Mouse (Mus musculus) myocyte (in vitro differentiated cells): Measurements from ENCODE around the gene Rhod. TPM values are rescaled to one million over a fixed set of nuclear protein-coding genes. Genes with fewer than 3 reads are reported as not detected.

Experiments
- H3K27me3 ChIP-seq: one replicate; pipeline ENCODE4 v1.6.1; 2011; ENCODE audit not compliant: control insufficient read depth, insufficient read depth, insufficient read length
- H3K36me3 ChIP-seq: one replicate; pipeline ENCODE4 v1.6.1; 2011; ENCODE audit not compliant: control insufficient read depth, insufficient read depth
- H3K4me2 ChIP-seq: one replicate; pipeline ENCODE4 v1.6.1; 2011; ENCODE audit warnings: low read depth, control low read depth
- H3K4me3 ChIP-seq: one replicate; pipeline ENCODE4 v1.5.1; 2011; ENCODE audit warnings: mild to moderate bottlenecking, control low read depth, moderate library complexity
- H3K79me2 ChIP-seq: one replicate; pipeline ENCODE4 v1.6.1; 2011; ENCODE audit not compliant: control insufficient read depth, insufficient read depth
- H3ac ChIP-seq: one replicate; pipeline ENCODE4 v1.6.1; 2011; ENCODE audit not compliant: control insufficient read depth, insufficient read length
- CEBPB ChIP-seq: IDR thresholded peaks from 2 replicates; pipeline ENCODE4 v1.6.1; 2011; ENCODE audit warnings: mild to moderate bottlenecking, moderate library complexity; ENCODE audit not compliant: poor library complexity, insufficient read depth, severe bottlenecking
- E2F4 ChIP-seq: IDR thresholded peaks from one replicate; pipeline ENCODE4 v1.6.1; 2011; ENCODE audit warnings: mild to moderate bottlenecking, control low read depth, moderate library complexity; ENCODE audit not compliant: insufficient read depth
- MAX ChIP-seq: IDR thresholded peaks from one replicate; pipeline ENCODE4 v1.6.1; 2011; ENCODE audit warnings: low read depth, mild to moderate bottlenecking, control low read depth
- MYOD1 ChIP-seq, 3 experiments: IDR thresholded peaks; one replicate each; pipeline ENCODE4 v1.6.1; 2011; ENCODE audit warnings: control low read depth in 2 of 3, low read depth in 2 of 3, mild to moderate bottlenecking in 2 of 3, moderate library complexity in 1 of 3; ENCODE audit not compliant: insufficient read length in 2 of 3, control insufficient read depth in 1 of 3
- MYOG ChIP-seq, 3 experiments: IDR thresholded peaks; one replicate each; pipeline ENCODE4 v1.6.1; 2011; ENCODE audit warnings: control low read depth in 2 of 3, low read depth in 2 of 3, mild to moderate bottlenecking in 2 of 3; ENCODE audit not compliant: insufficient read length in 2 of 3, control insufficient read depth in 1 of 3, insufficient read depth in 1 of 3
- POLR2A ChIP-seq: IDR thresholded peaks from one replicate; pipeline ENCODE4 v1.6.1; 2011; ENCODE audit warnings: low read depth, mild to moderate bottlenecking, control low read depth, moderate library complexity; ENCODE audit not compliant: insufficient read length
- POLR2AphosphoS2 ChIP-seq: IDR thresholded peaks from one replicate; pipeline ENCODE4 v1.6.1; 2011; ENCODE audit warnings: low read depth, control low read depth; ENCODE audit not compliant: insufficient read length
- REST ChIP-seq: IDR thresholded peaks from one replicate; pipeline ENCODE4 v1.6.1; 2011; ENCODE audit warnings: mild to moderate bottlenecking, control low read depth, moderate library complexity; ENCODE audit not compliant: insufficient read depth, insufficient read length
- SRF ChIP-seq: IDR thresholded peaks from one replicate; pipeline ENCODE4 v1.6.1; 2011; ENCODE audit warnings: low read depth; ENCODE audit not compliant: control insufficient read depth, insufficient read length
- TCF12 ChIP-seq: IDR thresholded peaks from one replicate; pipeline ENCODE4 v1.6.1; 2011; ENCODE audit warnings: mild to moderate bottlenecking, control low read depth; ENCODE audit not compliant: poor library complexity, insufficient read depth, severe bottlenecking
- TCF3 ChIP-seq: IDR thresholded peaks from one replicate; pipeline ENCODE4 v1.6.1; 2011; ENCODE audit warnings: low read depth, control low read depth; ENCODE audit not compliant: insufficient read length
- USF1 ChIP-seq: IDR thresholded peaks from one replicate; pipeline ENCODE4 v1.6.1; 2011; ENCODE audit warnings: low read depth, mild to moderate bottlenecking, control low read depth, moderate library complexity
- polyA plus RNA-seq: library from polyadenylated mRNA; unstranded; fragments of >200 nt; fragmentation: generic; extraction: Trizol; gene quantifications from one replicate; pipeline ENCODE4 v1.2.1, GENCODE M21; 2012; ENCODE audit warnings: missing spikeins

Gene Rhod
- polyA plus RNA-seq, 1 experiment = 51.1 TPM

- no peak overlapping the region for H3K4me3 ChIP-seq
- H3K4me2 ChIP-seq = no peak overlapping the region
- H3K79me2 ChIP-seq = no peaks in the 10 kb centered on the region
- TF ChIP-seq REST = no peak
- no peak for TF ChIP-seq USF1
- no peak overlapping the region for H3ac ChIP-seq
- no peaks in the 10 kb centered on the region for H3K36me3 ChIP-seq
- H3K27me3 ChIP-seq = no peaks in the 10 kb centered on the region
Measured at GRCm38 (mm10) chr19:4417183-4417582, 22.0 kb downstream of the Rhod start.

DNA sequence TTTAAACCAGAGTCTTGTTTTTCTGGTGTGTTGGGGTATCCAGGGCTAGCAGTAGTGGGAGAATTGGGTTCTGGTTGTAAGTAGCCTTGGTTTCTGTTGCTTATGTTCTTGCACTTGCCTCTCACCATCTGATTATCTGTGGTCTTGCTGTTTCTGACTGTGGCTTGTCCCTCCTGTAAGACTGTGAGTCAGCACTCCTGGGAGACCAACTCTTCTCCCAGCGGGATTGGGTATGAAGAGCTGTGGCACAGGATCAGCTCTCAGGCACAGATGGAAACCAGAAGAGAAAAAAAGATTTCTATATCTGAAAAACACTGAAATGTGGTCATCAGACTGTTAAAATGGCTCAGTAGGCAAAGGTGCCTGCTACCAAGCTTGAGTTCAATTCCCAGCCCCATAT lies 24.6 kb downstream of the Rhod start:
- Histone ChIP-seq H3ac (no peak overlapping the region), H3K4me3 (no peak overlapping the region), H3K36me3 (no peaks in the 10 kb centered on the region), H3K27me3 (no peaks in the 10 kb centered on the region), H3K79me2 (no peaks in the 10 kb centered on the region), H3K4me2 (peak overlapping the region; percentile 21)
- no peak for TF ChIP-seq CEBPB
- no peak for TF ChIP-seq POLR2A
- TF ChIP-seq TCF12 = no peak
- no peak for TF ChIP-seq MYOD1 (IDR thresholded peaks at IDR 0.05; ENCODE audit: control insufficient read depth in 1 of 3, insufficient read length in 2 of 3, low read depth in 2 of 3)
- TF ChIP-seq USF1 = no peak

- Histone ChIP-seq H3K79me2 (no peaks in the 10 kb centered on the region), H3ac (no peak overlapping the region), H3K4me2 (no peak overlapping the region), H3K4me3 (no peak overlapping the region), H3K27me3 (no peaks in the 10 kb centered on the region), H3K36me3 (no peaks in the 10 kb centered on the region)
- no peak for TF ChIP-seq SRF
- TF ChIP-seq POLR2A = no peak
- TF ChIP-seq REST = no peak
- TF ChIP-seq CEBPB = no peak
- no peak for TF ChIP-seq MYOD1 (IDR thresholded peaks at IDR 0.05; ENCODE audit: control insufficient read depth in 1 of 3, insufficient read length in 2 of 3, low read depth in 2 of 3)
- no peak for TF ChIP-seq TCF3
- TF ChIP-seq MYOG (IDR thresholded peaks at IDR 0.05; ENCODE audit: control insufficient read depth in 1 of 3, insufficient read depth in 1 of 3, insufficient read length in 2 of 3, low read depth in 2 of 3) = no peak
- TF ChIP-seq MAX = no peak
- TF ChIP-seq TCF12 = no peak
- no peak for TF ChIP-seq POLR2AphosphoS2
- no peak for TF ChIP-seq USF1
- no peak for TF ChIP-seq E2F4
Measured at GRCm38 (mm10) chr19:4409062-4409461, 30.2 kb downstream of the Rhod start.

- TF ChIP-seq MYOG (IDR thresholded peaks at IDR 0.05; ENCODE audit: control insufficient read depth in 1 of 3, insufficient read depth in 1 of 3, insufficient read length in 2 of 3, low read depth in 2 of 3) = no peak
- TF ChIP-seq SRF = no peak
- TF ChIP-seq POLR2A = no peak
- no peak for TF ChIP-seq MAX
- no peak for TF ChIP-seq POLR2AphosphoS2
- TF ChIP-seq CEBPB = no peak
- no peak for TF ChIP-seq USF1
- TF ChIP-seq MYOD1 (IDR thresholded peaks at IDR 0.05; ENCODE audit: control insufficient read depth in 1 of 3, insufficient read length in 2 of 3, low read depth in 2 of 3) = no peak
- no peak overlapping the region for H3K4me3 ChIP-seq
- H3K27me3 ChIP-seq = no peaks in the 10 kb centered on the region
- H3K79me2 ChIP-seq = no peaks in the 10 kb centered on the region
- H3K4me2 ChIP-seq = no peak overlapping the region
- H3ac ChIP-seq = no peak overlapping the region
- H3K36me3 ChIP-seq = no peaks in the 10 kb centered on the region
Measured at GRCm38 (mm10) chr19:4404840-4405239, 34.4 kb downstream of the Rhod start.

GRCm38 (mm10) chr19:4398959-4399358 lies 40.3 kb downstream of the Rhod start:
- Histone ChIP-seq H3K4me2 (no peak overlapping the region), H3K36me3 (no peaks in the 10 kb centered on the region), H3ac (no peak overlapping the region), H3K27me3 (no peaks in the 10 kb centered on the region), H3K79me2 (peaks cover 26% of the 10 kb centered on the region), H3K4me3 (no peak overlapping the region)
- TF ChIP-seq POLR2A (no peak), MAX (no peak), E2F4 (no peak), SRF (no peak), CEBPB (no peak), MYOD1 (IDR thresholded peaks at IDR 0.05; ENCODE audit: control insufficient read depth in 1 of 3, insufficient read length in 2 of 3, low read depth in 2 of 3) (no peak), REST (no peak), TCF12 (no peak), MYOG (IDR thresholded peaks at IDR 0.05; ENCODE audit: control insufficient read depth in 1 of 3, insufficient read depth in 1 of 3, insufficient read length in 2 of 3, low read depth in 2 of 3) (no peak), USF1 (no peak), TCF3 (no peak), POLR2AphosphoS2 (no peak)

GRCm38 (mm10) chr19:4398630-4398948 lies 40.6 kb downstream of the Rhod start:
- H3K36me3 ChIP-seq = no peaks in the 10 kb centered on the region
- H3K79me2 ChIP-seq = peaks cover 30% of the 10 kb centered on the region
- no peak overlapping the region for H3K4me3 ChIP-seq
- H3ac ChIP-seq = no peak overlapping the region
- no peak overlapping the region for H3K4me2 ChIP-seq
- TF ChIP-seq POLR2A (no peak), MYOD1 (IDR thresholded peaks at IDR 0.05; ENCODE audit: control insufficient read depth in 1 of 3, insufficient read length in 2 of 3, low read depth in 2 of 3) (no peak), SRF (no peak), E2F4 (no peak), CEBPB (no peak), MAX (no peak)
- H3K27me3 ChIP-seq = no peaks in the 10 kb centered on the region
